Mouse (Mus musculus) hindbrain, embryonic 13.5 days (tissue): ENCODE data around the gene Cdh12. TPM values are rescaled to one million over a fixed set of nuclear protein-coding genes. Genes with fewer than 3 reads are reported as not detected.
"Not testable (repeated sequence)": the region's sequence is repeated elsewhere in the genome, so short reads cannot be mapped to it uniquely, and the experiment has no call there.

ENCODE experiments used
- ATAC-seq: fragments of 200-750 bp; cut with Nextera tagmentation; 2 replicates; pipeline ENCODE4 v1.8.0; 2017; ENCODE audit warnings: moderate TSS enrichment; ENCODE audit not compliant: low FRiP score
- H3K27ac ChIP-seq: fragments of 300-500 bp; sonication (generic); 2 replicates; pipeline ENCODE4 v1.5.1; 2015; ENCODE audit warnings: inconsistent platforms, mild to moderate bottlenecking, moderate library complexity
- H3K27me3 ChIP-seq: fragments of 300-500 bp; sonication (generic); 2 replicates; pipeline ENCODE4 v1.6.1; 2015; ENCODE audit warnings: mild to moderate bottlenecking, inconsistent platforms
- H3K36me3 ChIP-seq: fragments of 300-500 bp; sonication (generic); 2 replicates; pipeline ENCODE4 v1.6.1; 2015; ENCODE audit warnings: mild to moderate bottlenecking, inconsistent platforms
- H3K4me1 ChIP-seq: fragments of 300-500 bp; sonication (generic); replicated peaks from 2 replicates; pipeline ENCODE4 v1.6.1; 2015; ENCODE audit warnings: inconsistent platforms
- H3K4me2 ChIP-seq: fragments of 300-500 bp; sonication (generic); 2 replicates; pipeline ENCODE4 v1.6.1; 2015; ENCODE audit warnings: inconsistent platforms, mild to moderate bottlenecking, moderate library complexity
- H3K4me3 ChIP-seq: fragments of 300-500 bp; sonication (generic); 2 replicates; pipeline ENCODE4 v1.5.1; 2015; ENCODE audit warnings: mild to moderate bottlenecking, inconsistent platforms
- H3K9ac ChIP-seq: fragments of 300-500 bp; sonication (generic); 2 replicates; pipeline ENCODE4 v1.6.1; 2015; ENCODE audit warnings: mild to moderate bottlenecking, inconsistent platforms
- H3K9me3 ChIP-seq: fragments of 300-500 bp; sonication (generic); 2 replicates; pipeline ENCODE4 v1.6.1; 2016; ENCODE audit warnings: inconsistent platforms
- WGBS: fragments of 180-500 bp; shearing (Covaris S2); methylation state at CpG from one replicate; pipeline ENCODE4 v1.1.7; 2015; 5-methylcytosine and 5-hydroxymethylcytosine counted together
- polyA plus RNA-seq: library from polyadenylated mRNA; unstranded; fragments of >200 nt; fragmentation: Nextera tagmentation; extraction: Ambion mirVana; gene quantifications from 2 replicates; pipeline ENCODE4 v1.2.1, GENCODE M21; 2015

Cdh12 gene
- polyA plus RNA-seq, 1 experiment from 2014 or later: 4.6 TPM

GRCm38 (mm10) chr15:21130660-21131059 is 681.6 kb downstream of the Cdh12 start:
- Histone ChIP-seq H3K4me2 (no peak overlapping the region), H3K27me3 (no peaks in the 10 kb centered on the region), H3K27ac (no peak overlapping the region), H3K36me3 (no peaks in the 10 kb centered on the region), H3K4me1 (no peaks in the 10 kb centered on the region), H3K9me3 (no peaks in the 10 kb centered on the region), H3K9ac (no peak overlapping the region), H3K4me3 (no peak overlapping the region)
- ATAC-seq: peak; percentile 90

- H3K4me3 ChIP-seq: no peak overlapping the region
- H3K27me3 ChIP-seq: no peaks in the 10 kb centered on the region
- no peak overlapping the region for H3K4me2 ChIP-seq
- no peak overlapping the region for H3K27ac ChIP-seq
- H3K9me3 ChIP-seq: no peaks in the 10 kb centered on the region
- H3K4me1 ChIP-seq: no peaks in the 10 kb centered on the region
- no peak for ATAC-seq
- H3K36me3 ChIP-seq: no peaks in the 10 kb centered on the region
- no peak overlapping the region for H3K9ac ChIP-seq
Measured at GRCm38 (mm10) chr15:21132999-21133398, 683.9 kb downstream of the Cdh12 start.

- WGBS: 59% methylated on average over 4 of the region's 4 CpGs
Measured at GRCm38 (mm10) chr15:21146896-21147295, 697.8 kb downstream of the Cdh12 start.

GRCm38 (mm10) chr15:21153602-21154001 is 704.5 kb downstream of the Cdh12 start:
- Histone ChIP-seq H3K4me3 (no peak overlapping the region), H3K4me2 (no peak overlapping the region), H3K9ac (no peak overlapping the region), H3K36me3 (no peaks in the 10 kb centered on the region), H3K4me1 (peaks cover 4% of the 10 kb centered on the region), H3K27ac (no peak overlapping the region), H3K9me3 (no peaks in the 10 kb centered on the region), H3K27me3 (no peaks in the 10 kb centered on the region)
- 60% methylated on average over 3 of the region's 3 CpGs for WGBS
- ATAC-seq: 0 out of 2 replicates have a peak, but pooled peaks have one; percentile 17

More at GRCm38 (mm10) chr15:21146896-21147295, 697.8 kb downstream of the Cdh12 start:
- Histone ChIP-seq H3K4me2 (no peak overlapping the region), H3K27ac (no peak overlapping the region), H3K4me1 (no peaks in the 10 kb centered on the region), H3K4me3 (no peak overlapping the region), H3K9ac (no peak overlapping the region), H3K27me3 (no peaks in the 10 kb centered on the region), H3K9me3 (0 out of 2 replicates have a peak, but pooled peaks cover 6% of the 10 kb centered on the region), H3K36me3 (no peaks in the 10 kb centered on the region)
- no peak for ATAC-seq

GRCm38 (mm10) chr15:21179727-21180126 is 730.7 kb downstream of the Cdh12 start:
- no peaks in the 10 kb centered on the region for H3K36me3 ChIP-seq
- H3K4me3 ChIP-seq: no peak overlapping the region
- H3K9ac ChIP-seq: no peak overlapping the region
- H3K4me2 ChIP-seq: no peak overlapping the region
- WGBS: 65% methylated on average over 5 of the region's 5 CpGs
- H3K27me3 ChIP-seq: no peaks in the 10 kb centered on the region
- no peaks in the 10 kb centered on the region for H3K4me1 ChIP-seq
- no peak overlapping the region for H3K27ac ChIP-seq
- no peaks in the 10 kb centered on the region for H3K9me3 ChIP-seq
- no peak for ATAC-seq

- no peaks in the 10 kb centered on the region for H3K9me3 ChIP-seq
- no peak for ATAC-seq
- 44% methylated on average over 4 of the region's 4 CpGs for WGBS
Measured at GRCm38 (mm10) chr15:21180191-21180590, 731.1 kb downstream of the Cdh12 start.

GRCm38 (mm10) chr15:21185799-21186198 is 736.7 kb downstream of the Cdh12 start:
- H3K9ac ChIP-seq: no peak overlapping the region
- no peaks in the 10 kb centered on the region for H3K4me1 ChIP-seq
- no peaks in the 10 kb centered on the region for H3K27me3 ChIP-seq
- ATAC-seq: no peak
- H3K27ac ChIP-seq: no peak overlapping the region
- no peaks in the 10 kb centered on the region for H3K36me3 ChIP-seq
- no peak overlapping the region for H3K4me3 ChIP-seq
- no peak overlapping the region for H3K4me2 ChIP-seq
- H3K9me3 ChIP-seq: no peaks in the 10 kb centered on the region
- 87% methylated on average over 1 of the region's 1 CpGs for WGBS

More at GRCm38 (mm10) chr15:21180191-21180590, 731.1 kb downstream of the Cdh12 start:
- H3K4me3 ChIP-seq: no peak overlapping the region
- H3K9ac ChIP-seq: no peak overlapping the region
- no peaks in the 10 kb centered on the region for H3K27me3 ChIP-seq
- H3K4me1 ChIP-seq: no peaks in the 10 kb centered on the region
- no peak overlapping the region for H3K27ac ChIP-seq
- no peaks in the 10 kb centered on the region for H3K36me3 ChIP-seq
- no peak overlapping the region for H3K4me2 ChIP-seq

- 94% methylated on average over 2 of the region's 2 CpGs for WGBS
- not testable (repeated sequence) for H3K9me3 ChIP-seq, H3K9ac ChIP-seq, H3K4me2 ChIP-seq, H3K4me1 ChIP-seq, H3K27ac ChIP-seq, H3K36me3 ChIP-seq, ATAC-seq, H3K27me3 ChIP-seq, H3K4me3 ChIP-seq
Measured at GRCm38 (mm10) chr15:21210089-21210488, 761.0 kb downstream of the Cdh12 start.

GRCm38 (mm10) chr15:21223006-21223405 is 773.9 kb downstream of the Cdh12 start:
- Histone ChIP-seq H3K4me3 (no peak overlapping the region), H3K4me2 (no peak overlapping the region), H3K27ac (no peak overlapping the region), H3K36me3 (no peaks in the 10 kb centered on the region), H3K4me1 (no peaks in the 10 kb centered on the region), H3K27me3 (no peaks in the 10 kb centered on the region), H3K9me3 (no peaks in the 10 kb centered on the region), H3K9ac (no peak overlapping the region)
- peak; percentile 39; the same call in 1 of the 2 replicates for ATAC-seq
- WGBS: 81% methylated on average over 5 of the region's 5 CpGs

GRCm38 (mm10) chr15:21261318-21261717 is 812.3 kb downstream of the Cdh12 start:
- Histone ChIP-seq H3K4me2 (no peak overlapping the region), H3K4me3 (no peak overlapping the region), H3K9ac (no peak overlapping the region), H3K4me1 (no peaks in the 10 kb centered on the region), H3K27ac (no peak overlapping the region), H3K36me3 (no peaks in the 10 kb centered on the region), H3K27me3 (no peaks in the 10 kb centered on the region), H3K9me3 (no peaks in the 10 kb centered on the region)
- 85% methylated on average over 2 of the region's 2 CpGs for WGBS
- ATAC-seq: no peak

GRCm38 (mm10) chr15:21269856-21270255 is 820.8 kb downstream of the Cdh12 start:
- H3K4me2 ChIP-seq: no peak overlapping the region
- WGBS: 94% methylated on average over 1 of the region's 1 CpGs
- no peak overlapping the region for H3K9ac ChIP-seq
- H3K9me3 ChIP-seq: no peaks in the 10 kb centered on the region
- no peak overlapping the region for H3K27ac ChIP-seq
- no peaks in the 10 kb centered on the region for H3K27me3 ChIP-seq
- H3K36me3 ChIP-seq: no peaks in the 10 kb centered on the region
- H3K4me1 ChIP-seq: no peaks in the 10 kb centered on the region
- ATAC-seq: no peak
- no peak overlapping the region for H3K4me3 ChIP-seq

- Histone ChIP-seq H3K4me2 (no peak overlapping the region), H3K4me1 (no peaks in the 10 kb centered on the region), H3K36me3 (no peaks in the 10 kb centered on the region), H3K9me3 (no peaks in the 10 kb centered on the region), H3K27me3 (no peaks in the 10 kb centered on the region), H3K27ac (no peak overlapping the region), H3K4me3 (no peak overlapping the region), H3K9ac (no peak overlapping the region)
- ATAC-seq: no peak
- WGBS: 82% methylated on average over 1 of the region's 1 CpGs
Measured at GRCm38 (mm10) chr15:21297051-21297450, 848.0 kb downstream of the Cdh12 start.

- no peak overlapping the region for H3K27ac ChIP-seq
- H3K4me2 ChIP-seq: no peak overlapping the region
- no peaks in the 10 kb centered on the region for H3K9me3 ChIP-seq
- H3K36me3 ChIP-seq: no peaks in the 10 kb centered on the region
- no peak overlapping the region for H3K4me3 ChIP-seq
- no peaks in the 10 kb centered on the region for H3K4me1 ChIP-seq
- WGBS: 74% methylated on average over 3 of the region's 3 CpGs
- H3K9ac ChIP-seq: no peak overlapping the region
- no peak for ATAC-seq
- no peaks in the 10 kb centered on the region for H3K27me3 ChIP-seq
Measured at GRCm38 (mm10) chr15:21315457-21315856, 866.4 kb downstream of the Cdh12 start.
